Mouse (Mus musculus) kidney, adult 11 months (tissue): ENCODE data around the gene Gm20388.

Source experiments
- DNase-seq: peaks from one replicate; pipeline ENCODE4 v3.0.0; 2022

The Gm20388 gene

GRCm38 (mm10) chr8:124283644-124284332 lies 4373.1 kb downstream of the Gm20388 start:
- DNase-seq, result no peak

- DNase-seq, result no peak
Measured at GRCm38 (mm10) chr8:124284333-124284711, 4373.7 kb downstream of the Gm20388 start.

- peak; percentile 78 for DNase-seq
Measured at GRCm38 (mm10) chr8:124284984-124285576, 4374.4 kb downstream of the Gm20388 start.

GRCm38 (mm10) chr8:124286461-124287124 lies 4376.0 kb downstream of the Gm20388 start:
- DNase-seq, result no peak

- DNase-seq, result no peak
Measured at GRCm38 (mm10) chr8:124288215-124288864, 4377.7 kb downstream of the Gm20388 start.

GRCm38 (mm10) chr8:124289481-124290050 lies 4378.9 kb downstream of the Gm20388 start:
- DNase-seq, result no peak

GRCm38 (mm10) chr8:124290911-124291691 lies 4380.5 kb downstream of the Gm20388 start:
- DNase-seq, result no peak

GRCm38 (mm10) chr8:124291693-124292092 lies 4381.1 kb downstream of the Gm20388 start:
- DNase-seq, result no peak

- DNase-seq, result no peak
Measured at GRCm38 (mm10) chr8:124292965-124293364, 4382.3 kb downstream of the Gm20388 start.

GRCm38 (mm10) chr8:124294425-124294824 lies 4383.8 kb downstream of the Gm20388 start:
- DNase-seq, result no peak

- DNase-seq, result no peak
Measured at GRCm38 (mm10) chr8:124294900-124295299, 4384.3 kb downstream of the Gm20388 start.

- no peak for DNase-seq
Measured at GRCm38 (mm10) chr8:124295357-124295756, 4384.7 kb downstream of the Gm20388 start.

- DNase-seq, result no peak
Measured at GRCm38 (mm10) chr8:124301512-124301911, 4390.9 kb downstream of the Gm20388 start.

GRCm38 (mm10) chr8:124301935-124302555 lies 4391.4 kb downstream of the Gm20388 start:
- no peak for DNase-seq

- DNase-seq, result peak; percentile 45
Measured at GRCm38 (mm10) chr8:124303211-124303902, 4392.7 kb downstream of the Gm20388 start.

- DNase-seq, result no peak
Measured at GRCm38 (mm10) chr8:124304141-124304540, 4393.5 kb downstream of the Gm20388 start.

- no peak for DNase-seq
Measured at GRCm38 (mm10) chr8:124306574-124306973, 4395.9 kb downstream of the Gm20388 start.

GRCm38 (mm10) chr8:124307700-124308099 lies 4397.1 kb downstream of the Gm20388 start:
- DNase-seq, result no peak

- no peak for DNase-seq
Measured at GRCm38 (mm10) chr8:124310509-124310908, 4399.9 kb downstream of the Gm20388 start.

GRCm38 (mm10) chr8:124311111-124311510 lies 4400.5 kb downstream of the Gm20388 start:
- DNase-seq, result no peak

- no peak for DNase-seq
Measured at GRCm38 (mm10) chr8:124311723-124312122, 4401.1 kb downstream of the Gm20388 start.
